In the genomic region with DNA sequence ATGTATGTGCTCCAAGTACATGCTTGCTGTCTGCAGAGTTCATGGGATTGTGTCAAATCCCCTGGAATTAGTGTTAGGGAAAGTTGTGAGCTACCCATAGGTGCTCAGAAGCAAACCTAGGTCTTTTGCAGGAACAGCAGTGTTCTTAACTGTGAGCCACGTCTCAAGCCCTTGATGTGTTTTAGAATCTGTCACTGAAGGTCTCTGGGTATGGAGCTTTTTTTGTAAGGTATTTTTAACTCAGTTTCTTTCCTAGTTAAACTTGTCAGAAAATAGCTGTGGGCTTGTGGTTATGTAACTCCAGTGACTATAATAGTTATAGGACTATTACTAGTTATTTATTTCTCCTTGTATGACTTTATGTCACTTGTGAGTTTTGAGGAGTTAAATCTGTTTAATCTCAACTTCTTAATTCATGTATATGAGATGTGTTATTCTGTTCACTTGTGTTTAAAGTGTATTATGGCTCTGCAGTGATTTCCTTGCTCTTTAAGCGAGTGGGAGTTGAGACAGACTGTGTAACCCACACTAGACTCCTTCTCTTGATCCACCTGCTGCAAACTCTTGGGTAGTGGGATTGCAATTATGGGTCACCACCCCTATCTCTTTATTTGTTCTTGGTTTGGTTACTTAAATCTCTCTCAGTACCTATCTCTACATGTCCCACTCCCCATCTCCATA, we compare ENCODE assay signal across 17 mouse cellular contexts.
"Had no signal": no experiment of that assay in that cellular context is flagged by ENCODE, and none has a peak within 500 bp of the region (broad histone marks: within the 10 kb centered on the region; RNA-seq: fewer than 3 reads in every experiment).

No protein-coding gene starts in this region.

- H3K4me3 ChIP-seq: lung, embryonic 15.5 days; midbrain, embryonic 13.5 days; midbrain, embryonic 15.5 days; neural tube, embryonic 12.5 days; stomach, embryonic 15.5 days had no signal

- H3K9me3 ChIP-seq: lung, embryonic 15.5 days; midbrain, embryonic 13.5 days; midbrain, embryonic 15.5 days; neural tube, embryonic 12.5 days; stomach, embryonic 15.5 days had no signal

- H3K27ac ChIP-seq: lung, embryonic 15.5 days; macrophage; midbrain, embryonic 13.5 days; midbrain, embryonic 15.5 days; neural tube, embryonic 12.5 days; stomach, embryonic 15.5 days; stomach, postnatal 0 days had no signal

- H3K4me2 ChIP-seq: lung, embryonic 15.5 days; midbrain, embryonic 11.5 days; midbrain, embryonic 13.5 days; midbrain, embryonic 15.5 days; neural tube, embryonic 12.5 days; stomach, embryonic 15.5 days had no signal

- H3K9ac ChIP-seq: liver, postnatal 0 days; lung, embryonic 15.5 days; midbrain, embryonic 13.5 days; midbrain, embryonic 15.5 days; neural tube, embryonic 12.5 days; stomach, embryonic 15.5 days had no signal

- DNase-seq: liver, postnatal 0 days; lung, adult 2 months; lung, postnatal 14 days; lung, postnatal 36 days; right cerebral cortex, postnatal 14 days; thymus, adult 2 months; thymus, postnatal 25 days; thymus, postnatal 4 days had no signal

- H3K27me3 ChIP-seq: lung, embryonic 15.5 days; midbrain, embryonic 13.5 days; midbrain, embryonic 15.5 days; neural tube, embryonic 12.5 days; stomach, embryonic 15.5 days had no signal

- ATAC-seq: liver, postnatal 0 days; lung, postnatal 0 days; midbrain, embryonic 13.5 days; midbrain, embryonic 15.5 days had no signal
